Mouse (Mus musculus) layer of hippocampus, adult 2 months (tissue): ENCODE measurements around the gene Ftl1. TPM values are rescaled to one million over a fixed set of nuclear protein-coding genes. Genes with fewer than 3 reads are reported as not detected.

Source experiments
- DNase-seq, 2 experiments: peaks; one replicate each; pipeline ENCODE4 v3.0.0; 2022; ENCODE audit warnings: low spot score in 2 of 2
- H3K27ac ChIP-seq: fragments of 200-600 bp; 2 replicates; pipeline ENCODE4 v1.8.1; 2022
- H3K4me3 ChIP-seq: fragments of 200-600 bp; 2 replicates; pipeline ENCODE4 v1.8.1; 2022; ENCODE audit warnings: mild to moderate bottlenecking
- CTCF ChIP-seq: fragments of 200-600 bp; conservative IDR thresholded peaks from 2 replicates; pipeline ENCODE4 v1.8.1; 2022; ENCODE audit warnings: antibody characterized with exemption, mild to moderate bottlenecking, moderate library complexity
- long read RNA-seq, 2 experiments: library from polyadenylated mRNA; stranded (forward); transcript quantifications; one replicate each; pipeline ENCODE4 v2.0.0; 2021; ENCODE audit warnings: borderline mapping rate in 2 of 2
- total RNA-seq, 2 experiments: library from RNA; stranded (reverse); gene quantifications; 2 replicates each; pipeline ENCODE4 v1.2.3; 2021

The Ftl1 gene
- 100 to 1,000 TPM; 186 to 204 TPM for total RNA-seq
- long read RNA-seq, experiment 1, transcript Ftl1-201 (4 exons, 968 nt) = major isoform, 194 of 205 reads
- long read RNA-seq, experiment 1, transcript Ftl1-205 (3 exons, 825 nt) = minor isoform, 7 of 205 reads
- long read RNA-seq, experiment 1, partial matches to known transcripts = 0 of 205 reads
- long read RNA-seq, experiment 1, other reads (novel, unspliced or antisense) = 1 of 205 reads
- long read RNA-seq, experiment 2, transcript Ftl1-203 (4 exons, 710 nt) = minor isoform, 7 of 251 reads
- long read RNA-seq, experiment 2, transcript Ftl1-205 (3 exons, 825 nt) = minor isoform, 11 of 251 reads
- long read RNA-seq, experiment 2, transcript Ftl1-201 (4 exons, 968 nt) = major isoform, 227 of 251 reads
- long read RNA-seq, experiment 2, partial matches to known transcripts = 2 of 251 reads
- long read RNA-seq, experiment 2, other reads (novel, unspliced or antisense) = 1 of 251 reads

GRCm38 (mm10) chr7:45459564-45460140 is at the start of gene Ftl1:
TSS of gene Ftl1 (minus strand) at chr7:45459884.
- DNase-seq = peak; percentile 95 to 98
- H3K27ac ChIP-seq = peak within 1 kb of the TSS; percentile 94
- peak within 1 kb of the TSS; percentile 96 for H3K4me3 ChIP-seq

DNA sequence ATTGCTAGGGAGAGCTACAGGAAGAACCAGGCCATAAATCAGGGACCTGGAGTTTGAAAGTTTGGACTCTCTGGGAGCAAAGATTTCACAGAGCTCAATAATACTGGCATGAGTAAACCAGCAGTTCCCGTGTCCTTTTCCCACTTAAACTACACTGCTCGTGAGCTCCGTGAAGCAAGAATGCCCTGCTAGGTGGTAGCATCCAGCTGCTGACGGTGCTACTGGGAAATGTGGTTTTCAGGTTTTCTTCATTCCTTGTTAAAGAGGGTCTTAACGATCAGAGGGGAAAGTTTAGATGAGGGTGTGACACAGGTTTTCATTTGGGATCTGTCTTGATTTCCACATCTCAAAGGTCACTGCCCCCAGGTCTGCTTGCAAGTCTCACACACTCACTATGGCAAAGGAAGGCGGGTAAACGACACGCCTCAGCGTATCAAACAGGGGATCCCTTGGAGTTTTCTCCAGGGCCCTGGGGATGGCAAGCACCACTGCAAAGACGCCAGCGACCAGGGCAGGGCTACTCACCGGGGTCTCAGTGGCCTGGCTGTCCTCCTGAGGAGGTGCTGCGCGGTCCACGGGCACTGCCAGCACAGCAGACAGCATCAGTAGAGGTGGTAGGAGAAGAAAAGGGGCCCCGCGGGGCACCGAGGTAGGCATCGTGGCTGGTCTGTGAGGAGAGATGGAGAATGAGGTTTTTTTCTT is 49.6 kb upstream of the Ftl1 start:
- Histone ChIP-seq H3K27ac (peak overlapping the region; percentile 90), H3K4me3 (peak overlapping the region; percentile 79)
- TF ChIP-seq CTCF = no peak
- DNase-seq = no peak

- no peak overlapping the region for H3K27ac ChIP-seq
- no peak for DNase-seq
- TF ChIP-seq CTCF = no peak
- H3K4me3 ChIP-seq = no peak overlapping the region
Measured at GRCm38 (mm10) chr7:45508561-45508960, 48.9 kb upstream of the Ftl1 start.

- Histone ChIP-seq H3K27ac (no peak overlapping the region), H3K4me3 (no peak overlapping the region)
- no peak for DNase-seq
- TF ChIP-seq CTCF = no peak
Measured at GRCm38 (mm10) chr7:45507583-45507982, 47.9 kb upstream of the Ftl1 start.

GRCm38 (mm10) chr7:45498427-45498826 is 38.7 kb upstream of the Ftl1 start:
- DNase-seq = no peak
- H3K27ac ChIP-seq = no peak overlapping the region
- no peak for TF ChIP-seq CTCF
- no peak overlapping the region for H3K4me3 ChIP-seq

GRCm38 (mm10) chr7:45494548-45494947 is 34.9 kb upstream of the Ftl1 start:
- H3K27ac ChIP-seq = no peak overlapping the region
- H3K4me3 ChIP-seq = no peak overlapping the region
- DNase-seq = no peak
- no peak for TF ChIP-seq CTCF

- DNase-seq = no peak
- TF ChIP-seq CTCF = no peak
- Histone ChIP-seq H3K4me3 (no peak overlapping the region), H3K27ac (0 out of 2 replicates have a peak overlapping the region, but pooled peaks have one; percentile 3)
Measured at GRCm38 (mm10) chr7:45492951-45493350, 33.3 kb upstream of the Ftl1 start.

DNA sequence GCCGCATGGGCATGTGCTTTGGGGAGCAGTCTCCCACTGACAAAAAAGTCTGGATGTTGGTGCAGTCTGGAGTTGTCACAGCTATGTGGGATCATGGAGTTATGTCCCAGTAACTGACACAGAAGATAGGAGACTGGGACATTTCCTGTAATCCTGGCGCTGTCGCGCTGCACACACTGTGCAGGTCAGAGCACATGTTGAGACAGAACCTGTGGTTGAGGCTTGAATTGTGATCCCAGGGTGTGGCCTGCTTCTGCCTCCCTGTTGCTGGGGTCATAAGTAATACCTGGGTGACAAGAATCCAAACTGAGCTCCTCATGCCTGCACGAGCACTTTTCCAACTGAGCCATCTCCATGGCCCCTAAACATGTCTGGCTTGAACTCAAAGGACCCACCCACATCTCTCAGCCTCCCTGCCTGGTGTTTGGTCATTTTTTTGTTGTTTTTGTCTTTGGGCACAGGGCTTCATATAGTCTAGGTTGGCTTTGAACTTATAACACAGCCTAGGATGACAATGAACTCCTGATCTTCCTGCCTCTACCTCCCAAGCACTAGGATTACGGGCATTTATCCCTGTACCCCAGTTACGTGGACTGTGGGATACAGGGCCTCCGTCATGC is 32.7 kb upstream of the Ftl1 start:
- Histone ChIP-seq H3K27ac (0 out of 2 replicates have a peak overlapping the region, but pooled peaks have one; percentile 3), H3K4me3 (no peak overlapping the region)
- no peak for DNase-seq
- TF ChIP-seq CTCF = no peak

GRCm38 (mm10) chr7:45491264-45491663 is 31.6 kb upstream of the Ftl1 start:
- TF ChIP-seq CTCF = no peak
- no peak overlapping the region for H3K27ac ChIP-seq
- DNase-seq = no peak
- H3K4me3 ChIP-seq = no peak overlapping the region

- TF ChIP-seq CTCF = no peak
- Histone ChIP-seq H3K4me3 (no peak overlapping the region), H3K27ac (no peak overlapping the region)
- peak in 1 of 2 experiments; percentile 21 for DNase-seq
Measured at GRCm38 (mm10) chr7:45490822-45491221, 31.1 kb upstream of the Ftl1 start.

GRCm38 (mm10) chr7:45489578-45489977 is 29.9 kb upstream of the Ftl1 start:
- no peak overlapping the region for H3K4me3 ChIP-seq
- no peak for DNase-seq
- H3K27ac ChIP-seq = no peak overlapping the region
- no peak for TF ChIP-seq CTCF

- peak in 1 of 2 experiments; percentile 35 for DNase-seq
- peak within 1 kb of the TSS; percentile 60 for H3K4me3 ChIP-seq
Measured at GRCm38 (mm10) chr7:45488293-45489204, 28.9 kb upstream of the Ftl1 start, which contains the start of gene Dhdh. TSS of gene Dhdh (minus strand) at chr7:45488805.

More at GRCm38 (mm10) chr7:45488293-45489204, 28.9 kb upstream of the Ftl1 start, which contains the start of gene Dhdh:
- H3K27ac ChIP-seq = peak within 1 kb of the TSS; percentile 67
- TF ChIP-seq CTCF = no peak
